Mouse (Mus musculus) activated CD4-positive, CD25-positive, alpha-beta regulatory T cell, adult 4 months (primary cell): ENCODE data around the gene Them7. TPM values are rescaled to one million over a fixed set of nuclear protein-coding genes. Genes with fewer than 3 reads are reported as not detected.

Experiments used
- ATAC-seq: one replicate; pipeline ENCODE4 v1.8.0; 2017
- polyA plus RNA-seq, 2 experiments: library from polyadenylated mRNA; unstranded; fragments of 100-300 nt; shearing (Covaris generic); gene quantifications; one replicate each; pipeline ENCODE4 v1.2.1; 2017

The Them7 gene
- polyA plus RNA-seq, 2 experiments from 2014 or later, result not detected

GRCm38 (mm10) chr2:105235380-105236115 lies 11.4 kb downstream of the Them7 start:
- no peak for ATAC-seq

- ATAC-seq, result no peak
Measured at GRCm38 (mm10) chr2:105237424-105237823, 13.3 kb downstream of the Them7 start.

- ATAC-seq, result no peak
Measured at GRCm38 (mm10) chr2:105237841-105238240, 13.7 kb downstream of the Them7 start.

- ATAC-seq, result no peak
Measured at GRCm38 (mm10) chr2:105238775-105239174, 14.7 kb downstream of the Them7 start.

- ATAC-seq, result no peak
Measured at GRCm38 (mm10) chr2:105240631-105241030, 16.5 kb downstream of the Them7 start.

GRCm38 (mm10) chr2:105242940-105243339 lies 18.8 kb downstream of the Them7 start:
- no peak for ATAC-seq

- no peak for ATAC-seq
Measured at GRCm38 (mm10) chr2:105244733-105245132, 20.6 kb downstream of the Them7 start.

GRCm38 (mm10) chr2:105251978-105252377 lies 27.9 kb downstream of the Them7 start:
- no peak for ATAC-seq

GRCm38 (mm10) chr2:105252824-105253223 lies 28.7 kb downstream of the Them7 start:
- ATAC-seq, result no peak

GRCm38 (mm10) chr2:105255457-105255856 lies 31.3 kb downstream of the Them7 start:
- no peak for ATAC-seq

GRCm38 (mm10) chr2:105256427-105257071 lies 32.4 kb downstream of the Them7 start:
- no peak for ATAC-seq

GRCm38 (mm10) chr2:105257376-105257775 lies 33.3 kb downstream of the Them7 start:
- no peak for ATAC-seq

GRCm38 (mm10) chr2:105261335-105261734 lies 37.2 kb downstream of the Them7 start:
- ATAC-seq, result no peak

GRCm38 (mm10) chr2:105263219-105263618 lies 39.1 kb downstream of the Them7 start:
- ATAC-seq, result no peak

GRCm38 (mm10) chr2:105282407-105283077 lies 58.4 kb downstream of the Them7 start:
- ATAC-seq, result no peak

GRCm38 (mm10) chr2:105283811-105284210 lies 59.7 kb downstream of the Them7 start:
- ATAC-seq, result no peak

- no peak for ATAC-seq
Measured at GRCm38 (mm10) chr2:105284855-105285254, 60.7 kb downstream of the Them7 start.

- no peak for ATAC-seq
Measured at GRCm38 (mm10) chr2:105295823-105296222, 71.7 kb downstream of the Them7 start.

GRCm38 (mm10) chr2:105298888-105299287 lies 74.8 kb downstream of the Them7 start:
- no peak for ATAC-seq

- no peak for ATAC-seq
Measured at GRCm38 (mm10) chr2:105301082-105301481, 77.0 kb downstream of the Them7 start.

GRCm38 (mm10) chr2:105301531-105301930 lies 77.4 kb downstream of the Them7 start:
- ATAC-seq, result no peak

GRCm38 (mm10) chr2:105303962-105304514 lies 79.9 kb downstream of the Them7 start:
- no peak for ATAC-seq

- ATAC-seq, result no peak
Measured at GRCm38 (mm10) chr2:105305876-105306275, 81.8 kb downstream of the Them7 start.
